In genomic region chr11:53085367-53085766, GRCm38 (mm10) we compare ENCODE assay signal across 9 mouse cellular contexts.
DNase-seq lines count a peak whose midpoint lies in the region; ATAC-seq and TF ChIP-seq lines count a peak whose summit lies in the region.
"Had no signal": no experiment of that assay in that cellular context is flagged by ENCODE, and none has a peak within 500 bp of the region (broad histone marks: within the 10 kb centered on the region; RNA-seq: fewer than 3 reads in every experiment).

No protein-coding gene starts in this region.

- H3K4me2 ChIP-seq in liver, postnatal 0 days (ENCODE audit: low read depth, low read length): no peak overlapping the region
- H3K4me2 ChIP-seq: heart, embryonic 13.5 days had no signal

- peak; percentile 36 for DNase-seq in gastrocnemius, adult 2 months
- DNase-seq in gastrocnemius, postnatal 36 days: no peak
- DNase-seq in spleen, adult 2 months (ENCODE audit: low read depth in 1 of 2, low spot score in 2 of 2): peak; percentile 6 to 7
- no peak for DNase-seq in spleen, adult 12 weeks (ENCODE audit: low spot score)
- peak; percentile 56 for DNase-seq in liver, postnatal 0 days
- DNase-seq in thymus, postnatal 10 days (ENCODE audit: low spot score in 2 of 2): peak; percentile 56 to 82
- no peak for DNase-seq in adipocyte (ENCODE audit: low spot score)

- no peaks in the 10 kb centered on the region for H3K9me3 ChIP-seq in liver, postnatal 0 days (ENCODE audit: low read length)
- H3K9me3 ChIP-seq: heart, embryonic 13.5 days had no signal

- peak; percentile 42 for TF ChIP-seq CTCF in gastrocnemius, adult 2 months (IDR thresholded peaks at IDR 0.05)
- TF ChIP-seq CTCF in spleen, adult 2 months (IDR thresholded peaks at IDR 0.05; ENCODE audit: extremely low read depth, insufficient read depth, insufficient read length, insufficient replicate concordance): no peak
- TF ChIP-seq CTCF in liver, postnatal 0 days (IDR thresholded peaks at IDR 0.05; ENCODE audit: low read depth): peak; percentile 51

- no peak overlapping the region for H3K9ac ChIP-seq in liver, postnatal 0 days (replicated peaks)
- H3K9ac ChIP-seq: heart, embryonic 13.5 days had no signal

- H3K4me3 ChIP-seq in gastrocnemius, adult 2 months: no peak overlapping the region
- no peak overlapping the region for H3K4me3 ChIP-seq in spleen, adult 2 months (ENCODE audit: extremely low read depth, insufficient read depth, insufficient read length)
- H3K4me3 ChIP-seq in liver, postnatal 0 days (ENCODE audit: low read depth, low read length): no peak overlapping the region
- H3K4me3 ChIP-seq: heart, embryonic 13.5 days had no signal

- TF ChIP-seq EP300 in liver, postnatal 0 days (IDR thresholded peaks at IDR 0.05; ENCODE audit: low read depth): no peak

- H3K4me1 ChIP-seq in spleen, adult 2 months (ENCODE audit: control insufficient read depth, insufficient read depth, insufficient read length): no peaks in the 10 kb centered on the region
- no peaks in the 10 kb centered on the region for H3K4me1 ChIP-seq in liver, postnatal 0 days (ENCODE audit: insufficient read depth)

- H3K36me3 ChIP-seq in spleen, adult 2 months (ENCODE audit: control insufficient read depth, insufficient read depth, low read length): no peaks in the 10 kb centered on the region
- H3K36me3 ChIP-seq in liver, postnatal 0 days (replicated peaks; ENCODE audit: insufficient read depth, low read length): no peaks in the 10 kb centered on the region
- H3K36me3 ChIP-seq: heart, embryonic 13.5 days had no signal

- no peaks in the 10 kb centered on the region for H3K27me3 ChIP-seq in spleen, adult 2 months (ENCODE audit: control insufficient read depth, insufficient read depth, low read length)
- H3K27me3 ChIP-seq in liver, postnatal 0 days (ENCODE audit: insufficient read depth, low read length): no peaks in the 10 kb centered on the region
- H3K27me3 ChIP-seq: heart, embryonic 13.5 days had no signal

- ATAC-seq in liver, postnatal 0 days: no peak
- ATAC-seq in erythroid progenitor cell, adult 5-6 weeks (replicated peaks; ENCODE audit: low FRiP score, poor library complexity, severe bottlenecking): no peak

- 35% methylated on average over 6 of the region's 6 CpGs for WGBS in spleen, adult 2 months
- WGBS in liver, postnatal 0 days (ENCODE audit: insufficient replicate concordance): 40% methylated on average over 6 of the region's 6 CpGs

- no peak for TF ChIP-seq POLR2A in spleen, adult 2 months (IDR thresholded peaks at IDR 0.05; ENCODE audit: low read depth, low read length)

- H3K27ac ChIP-seq in gastrocnemius, adult 2 months: no peak overlapping the region
- no peak overlapping the region for H3K27ac ChIP-seq in spleen, adult 2 months (ENCODE audit: insufficient read depth, low read length)
- H3K27ac ChIP-seq in liver, postnatal 0 days (ENCODE audit: low read depth): no peak overlapping the region
- H3K27ac ChIP-seq: heart, embryonic 13.5 days had no signal

- intact Hi-C loops in gastrocnemius, adult 2 months (cut with DNase I): loop anchor here (10.0 kb wide), 1 partner anchor 169 kb away; no protein-coding TSS in a partner anchor
- intact Hi-C loops in gastrocnemius, postnatal 36 days (cut with DNase I): no loop called here

Comparison
In these comparisons a context has a peak if more than half of its experiments do, and no peak if none do; other contexts are left out.
1. DNase-seq: peak in gastrocnemius, adult 2 months (single experiment), spleen, adult 2 months (2 of 2), liver, postnatal 0 days (single experiment) and thymus, postnatal 10 days (2 of 2); none in gastrocnemius, postnatal 36 days (0 of 2), spleen, adult 12 weeks (single experiment) and adipocyte (single experiment).